Mouse (Mus musculus) forebrain, embryonic 12.5 days (tissue): ENCODE measurements around the gene Hacd3. TPM values are rescaled to one million over a fixed set of nuclear protein-coding genes. Genes with fewer than 3 reads are reported as not detected.
"Not testable (repeated sequence)": the region's sequence is repeated elsewhere in the genome, so short reads cannot be mapped to it uniquely, and the experiment has no call there.

Source experiments
- ATAC-seq: fragments of 200-750 bp; cut with Nextera tagmentation; 2 replicates; pipeline ENCODE4 v1.8.0; 2017; ENCODE audit warnings: moderate TSS enrichment; ENCODE audit not compliant: low FRiP score
- H3K27ac ChIP-seq: fragments of 300-500 bp; sonication (generic); 2 replicates; pipeline ENCODE4 v1.5.1; 2016; ENCODE audit warnings: mild to moderate bottlenecking
- H3K27me3 ChIP-seq: fragments of 300-500 bp; sonication (generic); 2 replicates; pipeline ENCODE4 v1.6.1; 2016; ENCODE audit warnings: mild to moderate bottlenecking
- H3K36me3 ChIP-seq: fragments of 300-500 bp; sonication (generic); replicated peaks from 2 replicates; pipeline ENCODE4 v1.6.1; 2016; ENCODE audit warnings: mild to moderate bottlenecking
- H3K4me1 ChIP-seq: fragments of 300-500 bp; sonication (generic); 2 replicates; pipeline ENCODE4 v1.6.1; 2016
- H3K4me2 ChIP-seq: fragments of 300-500 bp; sonication (generic); 2 replicates; pipeline ENCODE4 v1.6.1; 2016; ENCODE audit warnings: mild to moderate bottlenecking, moderate library complexity
- H3K4me3 ChIP-seq: fragments of 300-500 bp; sonication (generic); replicated peaks from 2 replicates; pipeline ENCODE4 v1.5.1; 2016; ENCODE audit warnings: mild to moderate bottlenecking
- H3K9ac ChIP-seq: fragments of 300-500 bp; sonication (generic); 2 replicates; pipeline ENCODE4 v1.6.1; 2016; ENCODE audit warnings: mild to moderate bottlenecking
- H3K9me3 ChIP-seq: fragments of 300-500 bp; sonication (generic); 2 replicates; pipeline ENCODE4 v1.6.1; 2016
- WGBS: fragments of 180-500 bp; shearing (Covaris S2); methylation state at CpG from one replicate; pipeline ENCODE4 v1.1.7; 2016; 5-methylcytosine and 5-hydroxymethylcytosine counted together
- polyA plus RNA-seq: library from polyadenylated mRNA; unstranded; fragments of >200 nt; fragmentation: Nextera tagmentation; extraction: Ambion mirVana; gene quantifications from 2 replicates; pipeline ENCODE4 v1.2.1, GENCODE M21; 2016

Hacd3 gene
- polyA plus RNA-seq, 1 experiment from 2014 or later, result 138 TPM

DNA sequence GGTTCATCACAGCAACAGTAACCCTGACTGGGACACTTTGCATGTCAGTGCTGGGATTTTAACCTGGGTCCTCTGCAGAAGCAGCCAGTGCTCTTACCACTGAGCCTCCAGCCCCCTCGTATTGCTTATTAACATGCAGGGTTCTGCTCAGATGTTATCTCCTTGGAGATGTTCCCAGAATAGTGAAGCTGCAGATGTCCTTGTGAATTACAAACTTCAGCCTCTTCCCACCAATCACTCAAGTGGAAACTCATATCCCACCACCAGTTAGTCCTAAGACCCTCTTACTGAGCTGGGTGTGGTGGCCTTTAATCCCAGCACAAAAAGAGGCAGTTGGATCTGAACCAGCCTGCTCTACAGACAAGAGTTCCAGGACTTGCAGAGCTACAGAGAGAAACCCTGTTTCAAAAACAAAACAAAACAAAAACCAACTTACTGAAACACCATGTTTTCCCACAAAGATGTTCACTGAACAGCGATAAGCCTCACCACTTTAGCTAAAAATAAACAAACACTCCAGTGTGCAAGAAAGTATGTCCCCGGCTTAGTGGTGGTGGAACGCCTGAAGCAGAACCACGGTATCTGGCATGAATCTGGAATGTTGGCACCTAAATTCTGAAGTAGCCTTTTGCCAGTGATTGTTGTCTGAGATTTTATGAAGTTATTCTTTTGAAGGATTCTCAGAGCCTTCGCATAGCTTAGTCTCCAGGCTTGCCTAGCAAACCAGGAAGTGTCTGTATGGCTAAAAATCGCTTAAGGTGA is 5.9 kb downstream of the Hacd3 start:
- no peak overlapping the region for H3K9ac ChIP-seq
- no peak overlapping the region for H3K27ac ChIP-seq
- H3K4me3 ChIP-seq, result no peak overlapping the region
- H3K9me3 ChIP-seq, result no peaks in the 10 kb centered on the region
- no peaks in the 10 kb centered on the region for H3K36me3 ChIP-seq
- H3K27me3 ChIP-seq, result no peaks in the 10 kb centered on the region
- 89% methylated on average over 7 of the region's 7 CpGs for WGBS
- peaks cover 52% of the 10 kb centered on the region for H3K4me1 ChIP-seq
- no peak for ATAC-seq
- no peak overlapping the region for H3K4me2 ChIP-seq

DNA sequence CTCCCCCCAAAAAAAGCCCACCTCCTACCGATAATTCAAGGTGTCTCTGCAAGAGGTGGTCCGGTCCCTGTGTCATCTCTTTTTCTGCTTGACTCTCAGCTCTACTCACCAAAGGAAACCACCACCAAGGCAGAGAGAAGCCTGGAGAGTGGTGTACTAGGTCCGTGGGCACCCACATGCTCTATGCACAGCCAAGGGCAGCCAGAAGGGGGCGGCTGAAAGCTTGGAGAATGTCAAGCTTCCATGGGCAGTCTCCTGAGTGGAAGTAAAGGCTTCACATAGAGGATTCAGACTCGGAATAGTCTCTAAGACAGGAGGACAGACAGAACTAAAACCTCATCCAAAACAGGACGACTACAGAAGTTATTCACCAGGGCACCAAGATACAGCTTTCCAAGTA is 10.2 kb downstream of the Hacd3 start:
- Histone ChIP-seq H3K27me3 (no peaks in the 10 kb centered on the region), H3K4me3 (no peak overlapping the region), H3K27ac (no peak overlapping the region), H3K9ac (no peak overlapping the region), H3K9me3 (no peaks in the 10 kb centered on the region), H3K4me2 (no peak overlapping the region), H3K36me3 (peaks cover 20% of the 10 kb centered on the region), H3K4me1 (peaks cover 11% of the 10 kb centered on the region)
- ATAC-seq, result no peak
- WGBS, result 59% methylated on average over 6 of the region's 6 CpGs

DNA sequence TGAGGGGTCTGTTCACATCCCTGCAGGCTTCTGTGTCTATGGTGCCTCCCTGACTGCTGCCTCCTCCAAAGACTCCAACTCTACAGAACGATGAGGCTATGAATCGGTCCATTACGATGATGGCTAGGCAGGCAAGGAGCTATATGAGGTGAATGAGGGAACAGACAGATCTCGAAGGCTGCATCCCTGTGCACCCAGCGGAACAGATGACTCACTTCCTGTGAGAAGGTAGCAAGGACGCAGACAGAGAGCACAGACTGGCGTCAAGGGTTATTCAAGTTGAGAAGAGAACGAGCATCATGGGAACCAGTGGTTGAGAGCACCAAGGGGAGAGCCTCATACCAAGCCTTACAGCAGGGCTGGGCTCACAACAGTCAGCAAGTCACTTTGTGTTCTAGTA is 10.9 kb downstream of the Hacd3 start:
- Histone ChIP-seq H3K9ac (no peak overlapping the region), H3K27me3 (no peaks in the 10 kb centered on the region), H3K4me1 (peaks cover 4% of the 10 kb centered on the region), H3K9me3 (no peaks in the 10 kb centered on the region), H3K4me2 (no peak overlapping the region), H3K36me3 (peaks cover 26% of the 10 kb centered on the region), H3K27ac (no peak overlapping the region), H3K4me3 (no peak overlapping the region)
- 88% methylated on average over 8 of the region's 8 CpGs for WGBS
- no peak for ATAC-seq

DNA sequence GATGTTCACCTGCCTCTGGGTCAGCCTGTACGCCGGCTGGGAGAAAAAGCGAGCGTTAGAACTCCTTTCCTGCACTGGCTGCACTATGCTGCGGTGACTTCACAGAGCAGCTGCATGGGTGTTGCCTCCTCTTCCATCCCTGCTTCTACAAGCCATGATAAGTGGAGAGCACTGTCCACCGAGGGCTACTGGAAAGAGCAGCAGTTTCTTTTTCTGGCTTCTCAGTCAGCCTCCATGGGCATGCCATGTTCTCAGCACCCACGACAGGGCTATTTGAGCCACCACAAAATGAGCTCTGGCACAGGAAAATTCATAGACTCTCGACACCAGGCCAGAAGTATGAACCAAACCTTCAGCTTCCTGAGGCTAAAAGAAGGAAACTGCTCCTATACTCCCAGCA is 15.8 kb downstream of the Hacd3 start:
- 97% methylated on average over 8 of the region's 8 CpGs for WGBS
- Histone ChIP-seq H3K36me3 (peaks cover 58% of the 10 kb centered on the region), H3K4me2 (no peak overlapping the region), H3K9me3 (no peaks in the 10 kb centered on the region), H3K27ac (no peak overlapping the region), H3K4me3 (no peak overlapping the region), H3K4me1 (no peaks in the 10 kb centered on the region), H3K9ac (no peak overlapping the region), H3K27me3 (no peaks in the 10 kb centered on the region)
- no peak for ATAC-seq

DNA sequence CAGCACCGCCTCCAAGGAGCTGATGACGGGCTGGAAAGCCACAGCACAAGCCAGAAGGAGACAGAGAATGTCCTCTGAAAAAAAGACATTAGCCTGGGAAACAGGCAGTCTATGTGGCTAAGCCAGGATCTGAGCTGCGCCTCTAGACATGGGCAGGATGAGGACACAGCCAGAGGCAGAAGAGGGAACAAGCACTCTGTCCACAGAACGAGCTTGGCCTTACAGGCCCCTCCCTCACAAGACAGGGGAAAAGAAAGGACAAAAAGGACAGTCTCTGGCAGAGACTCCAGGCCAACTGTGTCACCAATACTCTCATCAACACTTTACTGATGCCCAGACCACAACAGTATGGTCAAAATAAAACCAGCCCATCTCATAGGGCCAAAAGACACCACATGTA is 20.0 kb downstream of the Hacd3 start:
- H3K9me3 ChIP-seq, result no peaks in the 10 kb centered on the region
- H3K36me3 ChIP-seq, result peaks cover 75% of the 10 kb centered on the region
- WGBS, result 63% methylated on average over 4 of the region's 4 CpGs
- no peaks in the 10 kb centered on the region for H3K4me1 ChIP-seq
- no peak overlapping the region for H3K4me3 ChIP-seq
- no peak overlapping the region for H3K4me2 ChIP-seq
- no peak for ATAC-seq
- no peak overlapping the region for H3K9ac ChIP-seq
- no peaks in the 10 kb centered on the region for H3K27me3 ChIP-seq
- no peak overlapping the region for H3K27ac ChIP-seq

DNA sequence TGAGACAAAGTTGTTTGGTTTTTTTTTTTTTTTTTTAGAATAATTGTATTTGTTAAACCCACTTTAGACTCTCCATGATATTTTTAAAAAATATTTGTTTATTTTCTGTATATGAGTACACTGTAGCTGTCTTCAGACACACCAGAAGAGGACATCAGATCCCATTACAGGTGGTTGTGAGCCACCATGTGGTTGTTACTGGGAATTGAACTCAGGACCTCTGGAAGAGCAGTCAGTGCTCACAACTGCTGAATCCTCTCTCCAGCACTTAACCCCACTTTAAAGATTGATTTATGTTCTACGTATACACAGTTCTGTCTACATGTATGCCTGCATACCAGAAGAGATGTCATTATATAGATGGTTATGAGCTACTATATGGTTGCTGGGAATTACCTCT is 26.0 kb downstream of the Hacd3 start:
- H3K4me3 ChIP-seq, H3K9me3 ChIP-seq, H3K27me3 ChIP-seq, H3K27ac ChIP-seq, H3K4me2 ChIP-seq, H3K9ac ChIP-seq, ATAC-seq, H3K4me1 ChIP-seq: not testable (repeated sequence)
- H3K36me3 ChIP-seq, result peaks cover 82% of the 10 kb centered on the region
- WGBS, result 91% methylated on average over 1 of the region's 1 CpGs

DNA sequence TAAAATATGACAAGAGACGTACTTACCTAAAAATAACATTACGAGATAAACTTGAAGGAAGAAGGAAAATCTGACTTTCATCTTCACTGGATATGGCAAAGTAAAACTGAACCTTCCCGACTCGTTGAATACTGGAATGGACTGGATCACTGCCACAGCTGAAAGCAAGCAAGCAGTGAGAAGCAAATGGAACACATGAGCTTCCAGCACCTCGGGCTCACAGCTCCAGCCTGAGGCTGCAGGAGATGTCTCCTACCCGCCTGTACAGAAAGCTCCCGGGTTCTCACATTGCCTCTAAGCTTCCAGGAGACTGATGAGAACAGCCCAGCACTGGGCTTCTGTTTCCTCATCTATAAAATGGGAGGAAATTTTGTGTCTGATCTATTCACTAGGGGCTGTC is 31.2 kb downstream of the Hacd3 start:
- Histone ChIP-seq H3K4me1 (no peaks in the 10 kb centered on the region), H3K27ac (no peak overlapping the region), H3K4me3 (no peak overlapping the region), H3K36me3 (peaks cover 89% of the 10 kb centered on the region), H3K9me3 (no peaks in the 10 kb centered on the region), H3K9ac (no peak overlapping the region), H3K4me2 (no peak overlapping the region), H3K27me3 (no peaks in the 10 kb centered on the region)
- no peak for ATAC-seq
- 90% methylated on average over 7 of the region's 7 CpGs for WGBS

DNA sequence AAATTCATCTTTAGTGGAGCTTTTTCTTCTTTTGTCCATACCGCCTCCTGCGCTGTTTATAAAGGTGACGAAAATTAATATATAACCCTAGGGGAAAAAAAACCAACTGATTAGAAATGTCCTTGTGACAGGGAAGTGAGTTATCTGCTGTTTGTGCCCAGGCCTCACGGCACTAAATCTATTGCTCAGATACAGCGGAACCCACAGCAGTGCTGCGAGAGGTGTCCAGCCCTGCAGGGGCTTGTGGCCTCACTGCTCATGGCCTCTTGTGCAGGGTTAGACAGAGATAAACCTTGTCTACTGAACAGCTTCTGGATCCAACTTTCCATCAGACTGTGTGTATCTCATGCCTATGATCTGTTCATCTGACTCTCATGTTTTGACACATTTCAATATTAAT is 33.0 kb downstream of the Hacd3 start:
- H3K4me3 ChIP-seq, result no peak overlapping the region
- H3K36me3 ChIP-seq, result peaks cover 91% of the 10 kb centered on the region
- ATAC-seq, result no peak
- H3K9ac ChIP-seq, result no peak overlapping the region
- no peak overlapping the region for H3K27ac ChIP-seq
- no peaks in the 10 kb centered on the region for H3K4me1 ChIP-seq
- 93% methylated on average over 6 of the region's 6 CpGs for WGBS
- H3K27me3 ChIP-seq, result no peaks in the 10 kb centered on the region
- no peak overlapping the region for H3K4me2 ChIP-seq
- H3K9me3 ChIP-seq, result no peaks in the 10 kb centered on the region

DNA sequence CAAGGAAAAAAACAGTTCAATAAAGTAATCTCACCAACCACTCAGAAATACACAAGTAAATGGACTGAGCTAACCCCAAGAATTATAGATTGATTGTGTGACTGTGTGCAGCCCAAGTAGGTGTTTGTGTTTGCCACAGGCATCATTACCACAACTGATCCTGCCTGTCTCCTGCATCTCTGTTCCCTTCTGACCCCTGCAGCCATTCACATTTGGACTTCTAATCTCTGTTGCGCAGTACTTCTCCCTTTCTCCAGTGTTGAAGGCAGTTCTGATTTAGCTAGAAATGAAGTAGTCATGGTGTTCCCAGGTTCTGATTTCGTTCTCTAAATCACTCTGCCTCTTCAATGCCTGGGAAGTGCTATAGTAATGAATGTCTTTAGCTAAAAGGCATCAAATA is 33.8 kb downstream of the Hacd3 start:
- H3K4me3 ChIP-seq, result no peak overlapping the region
- H3K9ac ChIP-seq, result no peak overlapping the region
- no peaks in the 10 kb centered on the region for H3K27me3 ChIP-seq
- ATAC-seq, result no peak
- no peak overlapping the region for H3K27ac ChIP-seq
- H3K4me1 ChIP-seq, result no peaks in the 10 kb centered on the region
- 97% methylated on average over 2 of the region's 2 CpGs for WGBS
- no peak overlapping the region for H3K4me2 ChIP-seq
- peaks cover 94% of the 10 kb centered on the region for H3K36me3 ChIP-seq
- H3K9me3 ChIP-seq, result no peaks in the 10 kb centered on the region

DNA sequence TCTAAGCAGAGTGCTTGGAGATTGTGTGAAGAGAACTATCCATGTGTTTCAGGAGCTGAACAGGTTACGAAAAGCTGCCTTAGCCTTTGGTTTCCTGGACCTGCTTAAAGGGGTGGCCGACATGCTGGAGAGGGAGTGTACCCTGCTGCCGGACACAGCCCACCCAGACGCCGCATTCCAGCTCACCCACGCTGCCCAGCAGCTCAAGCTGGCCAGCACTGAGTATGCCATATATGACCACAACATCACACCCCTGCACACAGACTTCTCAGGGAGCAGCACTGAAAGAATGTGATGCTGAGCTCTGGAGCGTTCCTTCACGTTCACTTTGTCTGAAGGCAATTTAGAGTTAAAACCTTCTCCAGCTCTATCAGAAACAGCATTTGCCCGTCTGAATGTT is 35.7 kb downstream of the Hacd3 start:
- H3K9ac ChIP-seq, result no peak overlapping the region
- no peak overlapping the region for H3K27ac ChIP-seq
- H3K9me3 ChIP-seq, result no peaks in the 10 kb centered on the region
- H3K4me1 ChIP-seq, result no peaks in the 10 kb centered on the region
- no peak for ATAC-seq
- 91% methylated on average over 9 of the region's 9 CpGs for WGBS
- no peak overlapping the region for H3K4me3 ChIP-seq
- H3K36me3 ChIP-seq, result peaks cover 96% of the 10 kb centered on the region
- no peaks in the 10 kb centered on the region for H3K27me3 ChIP-seq
- no peak overlapping the region for H3K4me2 ChIP-seq

DNA sequence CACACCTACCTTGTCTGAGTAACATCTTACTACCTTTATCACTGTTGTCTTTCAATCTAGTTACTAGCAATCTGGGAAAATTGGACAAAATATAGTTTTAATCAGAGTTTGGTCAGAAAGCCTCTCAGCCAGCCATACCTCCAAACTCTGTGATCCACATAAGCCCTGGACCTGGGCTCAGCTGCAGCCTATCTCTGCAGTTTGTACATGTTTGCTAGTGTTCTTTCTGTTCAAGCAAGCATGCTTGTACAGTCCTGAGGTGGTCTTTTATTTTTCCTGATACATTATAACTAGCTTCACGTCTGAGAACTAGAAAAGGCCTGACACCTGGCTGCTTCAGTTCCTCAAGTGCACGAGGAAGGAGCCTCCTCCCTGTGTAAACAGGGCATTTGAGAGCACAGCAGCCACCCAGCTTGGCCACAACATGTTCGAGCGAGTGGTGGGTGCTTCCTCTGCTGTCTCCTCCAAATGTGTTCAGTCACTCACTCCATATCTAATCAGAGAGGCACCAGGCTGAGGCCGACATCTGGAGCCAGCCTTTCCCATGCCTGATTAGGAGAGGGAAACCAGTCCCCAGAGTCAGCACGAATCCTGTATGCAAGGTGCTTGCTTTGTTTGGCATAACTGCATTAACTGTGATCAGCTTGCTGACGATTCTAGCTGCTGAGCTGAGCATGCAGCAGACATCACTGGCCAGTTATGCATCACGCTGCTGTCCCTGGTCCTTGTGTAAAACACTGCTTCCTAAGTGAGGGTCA is 36.3 kb downstream of the Hacd3 start:
- no peak overlapping the region for H3K27ac ChIP-seq
- H3K4me3 ChIP-seq, result no peak overlapping the region
- peaks cover 96% of the 10 kb centered on the region for H3K36me3 ChIP-seq

DNA sequence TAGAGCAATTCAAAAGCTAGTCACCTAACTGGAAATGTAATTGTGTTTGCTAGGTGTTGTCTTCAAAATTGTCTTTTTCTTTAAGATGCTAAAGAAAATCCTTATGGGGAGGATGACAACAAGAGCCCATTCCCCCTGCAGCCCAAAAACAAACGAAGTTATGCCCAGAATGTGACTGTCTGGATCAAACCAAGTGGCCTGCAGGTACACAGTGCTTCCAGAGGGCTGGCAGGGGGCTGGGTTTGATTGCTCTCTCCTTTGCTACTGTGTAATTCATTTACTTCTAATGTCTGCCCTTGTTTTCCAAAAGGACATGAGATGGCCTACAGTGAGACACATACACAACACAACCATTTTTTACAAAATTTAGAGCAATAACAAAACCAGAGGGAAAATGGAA is 39.6 kb downstream of the Hacd3 start:
- no peak overlapping the region for H3K4me2 ChIP-seq
- H3K4me1 ChIP-seq, result no peaks in the 10 kb centered on the region
- ATAC-seq, result no peak
- peaks cover 97% of the 10 kb centered on the region for H3K36me3 ChIP-seq
- H3K27me3 ChIP-seq, result no peaks in the 10 kb centered on the region
- no peak overlapping the region for H3K9ac ChIP-seq
- no peak overlapping the region for H3K27ac ChIP-seq
- H3K9me3 ChIP-seq, result no peaks in the 10 kb centered on the region
- H3K4me3 ChIP-seq, result no peak overlapping the region
- WGBS, result 67% methylated on average over 1 of the region's 1 CpGs

More for the DNA sequence above, 36.3 kb downstream of the Hacd3 start:
- Histone ChIP-seq H3K9me3 (no peaks in the 10 kb centered on the region), H3K9ac (no peak overlapping the region), H3K4me2 (no peak overlapping the region), H3K4me1 (no peaks in the 10 kb centered on the region), H3K27me3 (no peaks in the 10 kb centered on the region)
- WGBS, result 90% methylated on average over 8 of the region's 8 CpGs
- no peak for ATAC-seq

DNA sequence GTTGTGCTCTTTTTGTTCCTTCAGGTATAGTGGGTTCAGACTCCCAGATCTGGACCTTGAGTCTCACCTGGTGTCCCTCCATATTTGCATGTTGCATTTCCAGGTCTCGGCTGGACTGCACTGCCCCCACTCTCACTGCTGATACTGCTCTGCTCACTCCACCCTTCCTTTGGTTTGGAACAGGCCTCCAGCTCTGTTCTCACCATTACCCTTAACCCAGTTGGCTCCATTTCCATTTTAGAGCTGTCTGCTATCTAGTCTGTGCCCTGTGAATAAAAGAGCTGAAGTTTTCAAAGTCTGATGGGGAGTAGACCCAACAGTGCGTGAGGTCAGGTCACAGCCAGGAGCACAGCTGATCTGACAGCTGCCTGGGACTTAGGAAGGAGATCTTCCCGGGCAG is 40.9 kb downstream of the Hacd3 start:
- no peak for ATAC-seq
- H3K27ac ChIP-seq, result no peak overlapping the region
- H3K4me1 ChIP-seq, result no peaks in the 10 kb centered on the region
- H3K27me3 ChIP-seq, result no peaks in the 10 kb centered on the region
- no peak overlapping the region for H3K4me3 ChIP-seq
- WGBS, result 87% methylated on average over 3 of the region's 3 CpGs
- no peaks in the 10 kb centered on the region for H3K9me3 ChIP-seq
- peaks cover 96% of the 10 kb centered on the region for H3K36me3 ChIP-seq
- H3K4me2 ChIP-seq, result no peak overlapping the region
- no peak overlapping the region for H3K9ac ChIP-seq
